Mouse (Mus musculus) mature B cell (primary cell): ENCODE results near the gene Ints5.
"Not testable (repeated sequence)": the region's sequence is repeated elsewhere in the genome, so short reads cannot be mapped to it uniquely, and the experiment has no call there.

ENCODE experiments used
- in situ Hi-C: fragments of 300-500 bp; cut with MboI; formaldehyde crosslinking; loops from 2 replicates; pipeline ENCODE4 v1.14.3; 2019

Ints5 gene

GRCm38 (mm10) chr19:8887585-8888463, 5.0 kb upstream of the Ints5 start:
- in situ Hi-C loops: no loop called here

- in situ Hi-C loops: no loop called here
Observed at GRCm38 (mm10) chr19:8888511-8889385, 4.1 kb upstream of the Ints5 start, which contains the start of the genes 1810009A15Rik and Gm49416. TSS of gene 1810009A15Rik (plus strand) at chr19:8888853. TSS of gene Gm49416 (plus strand) at chr19:8888926.

- in situ Hi-C loops: no loop called here
Observed at GRCm38 (mm10) chr19:8895397-8895960, 2.7 kb downstream of the Ints5 start.

GRCm38 (mm10) chr19:8896231-8896630, 3.4 kb downstream of the Ints5 start:
- in situ Hi-C loops: not testable (repeated sequence)

GRCm38 (mm10) chr19:8897211-8897864, 4.5 kb downstream of the Ints5 start:
- in situ Hi-C loops: not testable (repeated sequence)

GRCm38 (mm10) chr19:8897865-8898495, 5.2 kb downstream of the Ints5 start, which contains the start of gene Ganab:
TSS of gene Ganab (plus strand) at chr19:8898071.
- in situ Hi-C loops: no loop called here

GRCm38 (mm10) chr19:8898576-8898975, 5.8 kb downstream of the Ints5 start:
- in situ Hi-C loops: no loop called here

GRCm38 (mm10) chr19:8899079-8899478, 6.3 kb downstream of the Ints5 start:
- in situ Hi-C loops: no loop called here

GRCm38 (mm10) chr19:8903412-8903811, 10.6 kb downstream of the Ints5 start:
- in situ Hi-C loops: no loop called here

- in situ Hi-C loops: no loop called here
Observed at GRCm38 (mm10) chr19:8908531-8908930, 15.7 kb downstream of the Ints5 start.

- in situ Hi-C loops: no loop called here
Observed at GRCm38 (mm10) chr19:8911810-8912209, 19.0 kb downstream of the Ints5 start.

- in situ Hi-C loops: no loop called here
Observed at GRCm38 (mm10) chr19:8914212-8914611, 21.4 kb downstream of the Ints5 start.

GRCm38 (mm10) chr19:8919000-8919399, 26.2 kb downstream of the Ints5 start:
- in situ Hi-C loops: no loop called here

- in situ Hi-C loops: no loop called here
Observed at GRCm38 (mm10) chr19:8919684-8920072, 26.9 kb downstream of the Ints5 start.

- in situ Hi-C loops: no loop called here
Observed at GRCm38 (mm10) chr19:8920073-8920736, 27.4 kb downstream of the Ints5 start, which contains the start of gene B3gat3. TSS of gene B3gat3 (plus strand) at chr19:8920374.

GRCm38 (mm10) chr19:8920836-8921291, 28.1 kb downstream of the Ints5 start:
- in situ Hi-C loops: no loop called here

GRCm38 (mm10) chr19:8921741-8922140, 28.9 kb downstream of the Ints5 start:
- in situ Hi-C loops: no loop called here

GRCm38 (mm10) chr19:8926766-8927165, 34.0 kb downstream of the Ints5 start:
- in situ Hi-C loops: no loop called here

- in situ Hi-C loops: no loop called here
Observed at GRCm38 (mm10) chr19:8927891-8928525, 35.2 kb downstream of the Ints5 start.

- in situ Hi-C loops: no loop called here
Observed at GRCm38 (mm10) chr19:8928689-8929223, 36.0 kb downstream of the Ints5 start.
